ENCODE assay signal across 7 mouse cellular contexts in the genomic region with DNA sequence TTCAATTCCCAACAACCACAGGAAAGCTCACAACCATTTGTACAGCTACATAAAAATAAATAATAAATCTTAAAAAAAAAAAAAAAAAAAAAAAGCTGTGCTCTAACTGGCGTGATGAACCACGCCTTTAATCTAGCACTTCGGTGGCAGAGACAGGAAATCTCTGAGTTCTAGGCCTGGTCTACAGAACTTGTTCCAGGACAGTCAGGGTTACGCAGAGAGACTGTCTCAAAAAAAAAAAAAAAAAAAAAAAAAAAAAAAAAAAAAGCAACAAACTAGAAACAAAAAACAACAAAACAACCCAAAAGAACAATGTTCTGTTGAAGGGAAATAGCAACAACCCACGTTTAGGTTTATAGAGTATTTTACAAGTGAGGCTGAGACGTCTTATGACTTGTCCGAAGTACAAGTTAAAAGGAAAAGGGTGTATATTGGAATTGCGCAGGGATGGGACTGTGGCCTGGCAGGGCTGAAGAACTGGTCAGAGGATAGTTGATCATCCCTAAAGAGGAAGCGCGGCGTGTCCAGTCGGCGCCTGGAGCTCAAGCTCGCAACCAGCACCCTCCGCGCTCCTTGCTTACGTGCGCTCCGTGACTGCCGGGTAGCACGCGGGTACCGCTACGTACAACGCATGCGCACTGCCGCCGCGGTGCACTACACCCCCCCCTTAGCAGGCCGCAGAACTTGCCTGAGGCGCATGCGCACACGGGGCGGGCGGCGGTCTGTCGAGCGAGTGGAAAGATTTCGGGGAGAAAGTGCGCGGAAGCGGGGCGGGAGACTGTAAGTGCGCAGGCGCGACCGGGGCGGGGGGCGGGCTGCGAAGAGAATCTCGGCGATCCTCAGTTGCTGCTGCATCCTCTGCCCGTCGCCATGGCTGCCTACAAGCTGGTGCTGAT. TPM values are rescaled to one million over a fixed set of nuclear protein-coding genes. Genes with fewer than 3 reads are reported as not detected.
DNase-seq lines count a peak whose midpoint lies in the region; ATAC-seq lines count a peak whose summit lies in the region.

A gene (plus strand): TSS at position 746 of the 896 bp plus-strand sequence.

- peak within 1 kb of the TSS; percentile 63 for H3K4me3 ChIP-seq in embryonic facial prominence, embryonic 11.5 days (ENCODE audit: low read depth, low read length)
- H3K4me3 ChIP-seq in limb, embryonic 10.5 days = peak within 1 kb of the TSS; percentile 86
- peak within 1 kb of the TSS; percentile 90 for H3K4me3 ChIP-seq in midbrain, embryonic 13.5 days (replicated peaks)

- H3K4me2 ChIP-seq in embryonic facial prominence, embryonic 11.5 days (ENCODE audit: low read depth, low read length) = peak within 1 kb of the TSS; percentile 44
- peak within 1 kb of the TSS; percentile 86 for H3K4me2 ChIP-seq in midbrain, embryonic 13.5 days (replicated peaks)

- ATAC-seq in embryonic facial prominence, embryonic 11.5 days (replicated peaks; ENCODE audit: insufficient number of reproducible peaks, low FRiP score, low TSS enrichment, low read depth) = peak; percentile 88
- peak; percentile 83 for ATAC-seq in granulocyte monocyte progenitor cell, adult 5-6 weeks (replicated peaks; ENCODE audit: poor library complexity, severe bottlenecking)
- ATAC-seq in midbrain, embryonic 13.5 days = peak; percentile 96

- peaks cover 3% of the 10 kb centered on the region; the same call in 1 of the 2 replicates for H3K4me1 ChIP-seq in embryonic facial prominence, embryonic 11.5 days (ENCODE audit: control insufficient read depth, insufficient read depth, low read length)
- peaks cover 19% of the 10 kb centered on the region for H3K4me1 ChIP-seq in limb, embryonic 10.5 days
- H3K4me1 ChIP-seq in midbrain, embryonic 13.5 days (replicated peaks) = peaks cover 26% of the 10 kb centered on the region

- no peaks in the 10 kb centered on the region; the same call in 1 of the 2 replicates for H3K36me3 ChIP-seq in embryonic facial prominence, embryonic 11.5 days (replicated peaks; ENCODE audit: control insufficient read depth, insufficient read depth, low read depth, low read length)
- peaks cover 31% of the 10 kb centered on the region for H3K36me3 ChIP-seq in limb, embryonic 10.5 days
- peaks cover 10% of the 10 kb centered on the region for H3K36me3 ChIP-seq in midbrain, embryonic 13.5 days

- peak within 1 kb of the TSS; percentile 69 for H3K27ac ChIP-seq in embryonic facial prominence, embryonic 11.5 days (replicated peaks; ENCODE audit: low read depth, low read length)
- H3K27ac ChIP-seq in limb, embryonic 10.5 days = peak within 1 kb of the TSS; percentile 93
- peak within 1 kb of the TSS; percentile 91 for H3K27ac ChIP-seq in midbrain, embryonic 13.5 days

- no peaks in the 10 kb centered on the region for H3K27me3 ChIP-seq in embryonic facial prominence, embryonic 11.5 days (ENCODE audit: control insufficient read depth, insufficient read depth, low read length)
- no peaks in the 10 kb centered on the region for H3K27me3 ChIP-seq in limb, embryonic 10.5 days (ENCODE audit: low read depth, poor library complexity, severe bottlenecking)
- no peaks in the 10 kb centered on the region for H3K27me3 ChIP-seq in midbrain, embryonic 13.5 days

- DNase-seq in adrenal gland, postnatal 14 days = peak; percentile 99
- peak; percentile 99 for DNase-seq in embryonic facial prominence, embryonic 11.5 days (ENCODE audit: low spot score)
- DNase-seq in kidney, adult 11 months = peak; percentile 94
- peak; percentile 100 for DNase-seq in limb, embryonic 10.5 days (ENCODE audit: low spot score)
- DNase-seq in spleen, adult 12 weeks (ENCODE audit: low spot score) = peak; percentile 94

- H3K9ac ChIP-seq in embryonic facial prominence, embryonic 11.5 days (replicated peaks; ENCODE audit: low read length) = peak within 1 kb of the TSS; percentile 82
- H3K9ac ChIP-seq in midbrain, embryonic 13.5 days (replicated peaks) = peak within 1 kb of the TSS; percentile 93

- 5% methylated on average over 52 of the region's 54 CpGs for WGBS in embryonic facial prominence, embryonic 11.5 days
- 6% methylated on average over 52 of the region's 54 CpGs for WGBS in limb, embryonic 10.5 days
- WGBS in midbrain, embryonic 13.5 days = 6% methylated on average over 54 of the region's 54 CpGs

- no peaks in the 10 kb centered on the region for H3K9me3 ChIP-seq in embryonic facial prominence, embryonic 11.5 days (replicated peaks; ENCODE audit: control insufficient read depth, low read length)
- no peaks in the 10 kb centered on the region for H3K9me3 ChIP-seq in limb, embryonic 10.5 days (replicated peaks)
- no peaks in the 10 kb centered on the region for H3K9me3 ChIP-seq in midbrain, embryonic 13.5 days

RNA-seq across cellular contexts. Expression of the gene that starts here (rescaled TPM):
- total RNA-seq in adrenal gland, postnatal 14 days (2021) = 632 and 654 TPM in 2 replicates
- polyA plus RNA-seq in embryonic facial prominence, embryonic 11.5 days (2014; fragmentation: Nextera tagmentation; extraction: Ambion mirVana) = 787 and 839 TPM in 2 replicates
- total RNA-seq in granulocyte monocyte progenitor cell, adult 5-6 weeks (2014; fragmentation: Nextera tagmentation) = 865 and 869 TPM in 2 replicates
- total RNA-seq in granulocyte monocyte progenitor cell, adult 5-6 weeks (2017) = 502 and 504 TPM in 2 replicates
- 900 and 1,117 TPM in 2 replicates for polyA plus RNA-seq in limb, embryonic 10.5 days (2016; fragmentation: Nextera tagmentation; extraction: Ambion mirVana)
- 445 and 453 TPM in 2 replicates for polyA plus RNA-seq in midbrain, embryonic 13.5 days (2015; fragmentation: Nextera tagmentation; extraction: Ambion mirVana)

Comparison
In these comparisons a context has a peak if more than half of its experiments do, and no peak if none do; other contexts are left out.
1. Peak in every context shown above with its lines: DNase-seq, ATAC-seq, H3K4me3 ChIP-seq and H3K27ac ChIP-seq.